Mouse (Mus musculus) testis, adult 2 months (tissue): ENCODE results near the gene D630045J12Rik.

Experiments
- CTCF ChIP-seq: fragments of 200-500 bp; IDR thresholded peaks from 2 replicates; pipeline ENCODE4 v1.5.1; 2012; ENCODE audit warnings: low read depth, mild to moderate bottlenecking, inconsistent platforms, low read length, moderate library complexity; ENCODE audit not compliant: control insufficient read depth, insufficient read depth, insufficient replicate concordance
- POLR2A ChIP-seq: fragments of 200-500 bp; IDR thresholded peaks from 2 replicates; pipeline ENCODE4 v1.6.1; 2012; ENCODE audit warnings: low read depth, mild to moderate bottlenecking, inconsistent platforms, low read length, moderate library complexity; ENCODE audit not compliant: control insufficient read depth

DNA sequence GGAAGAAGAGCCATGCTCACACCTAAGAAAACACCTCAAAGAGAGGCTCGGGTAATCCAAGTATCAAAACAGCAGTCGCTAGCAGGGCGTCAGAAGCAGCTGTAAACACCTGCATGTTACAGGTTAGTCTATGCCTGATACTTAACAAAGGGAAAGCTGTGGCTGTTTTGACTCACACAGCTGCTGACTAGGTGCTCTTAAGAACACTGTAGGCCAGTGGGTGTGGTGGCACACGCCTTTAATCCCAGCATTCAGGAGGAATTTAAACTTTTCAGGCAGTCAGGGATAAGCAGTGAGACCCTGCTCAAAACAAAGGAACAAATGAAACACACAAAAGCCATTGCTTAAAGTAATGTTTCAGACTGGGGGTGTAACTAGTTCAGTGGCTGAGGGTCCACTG is 170.6 kb downstream of the D630045J12Rik start:
- TF ChIP-seq POLR2A, result no peak
- no peak for TF ChIP-seq CTCF
